Mouse (Mus musculus) monocyte, adult 5-6 weeks (primary cell): ENCODE measurements around the gene Nudt13. TPM values are rescaled to one million over a fixed set of nuclear protein-coding genes. Genes with fewer than 3 reads are reported as not detected.
A peak's percentile ranks its signal among the peaks of the same experiment; 100 is the strongest.

ENCODE experiments used
- ATAC-seq: fragments of 153-309, 156-312 bp; replicated peaks from 2 replicates; pipeline ENCODE4 v1.8.0; 2017; ENCODE audit warnings: mild to moderate bottlenecking; ENCODE audit not compliant: low TSS enrichment, insufficient number of reproducible peaks, severe bottlenecking, poor library complexity, low FRiP score
- total RNA-seq: library from RNA; stranded (forward); fragments of 200-1000, 200-491, 200-594 nt; gene quantifications from 3 replicates; pipeline ENCODE4 v1.2.3, GENCODE M21; 2017

Nudt13 gene
- total RNA-seq, 1 experiment from 2014 or later: 42.4 TPM

- ATAC-seq: no peak
Measured at GRCm38 (mm10) chr14:20328474-20328873, 34.0 kb downstream of the Nudt13 start.

- ATAC-seq: no peak
Measured at GRCm38 (mm10) chr14:20331316-20331715, 36.8 kb downstream of the Nudt13 start.

- ATAC-seq: no peak
Measured at GRCm38 (mm10) chr14:20339415-20339814, 44.9 kb downstream of the Nudt13 start.

- ATAC-seq: 0 out of 2 replicates have a peak, but pooled peaks have one; percentile 50
Measured at GRCm38 (mm10) chr14:20340149-20340548, 45.7 kb downstream of the Nudt13 start.

- no peak for ATAC-seq
Measured at GRCm38 (mm10) chr14:20340866-20341265, 46.4 kb downstream of the Nudt13 start.

DNA sequence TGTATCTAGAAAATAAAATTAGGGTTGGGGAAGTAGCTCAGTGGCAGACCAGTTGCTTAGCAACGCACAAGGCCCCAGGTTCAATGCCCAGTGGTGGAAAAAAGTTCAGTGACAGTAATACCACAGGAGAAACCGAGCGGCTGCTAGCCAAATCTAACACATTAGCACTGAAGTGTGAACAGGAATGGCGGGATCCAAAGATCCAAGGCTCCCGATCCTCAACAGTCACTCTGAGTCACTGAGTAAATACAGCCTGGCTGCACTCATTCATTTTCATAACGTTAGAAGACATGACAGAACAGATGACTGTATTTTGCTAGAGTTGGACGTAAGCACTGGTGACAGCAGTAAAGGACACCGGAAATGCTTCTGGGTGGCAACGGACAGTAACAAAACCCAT, 51.4 kb downstream of the Nudt13 start:
- no peak for ATAC-seq

DNA sequence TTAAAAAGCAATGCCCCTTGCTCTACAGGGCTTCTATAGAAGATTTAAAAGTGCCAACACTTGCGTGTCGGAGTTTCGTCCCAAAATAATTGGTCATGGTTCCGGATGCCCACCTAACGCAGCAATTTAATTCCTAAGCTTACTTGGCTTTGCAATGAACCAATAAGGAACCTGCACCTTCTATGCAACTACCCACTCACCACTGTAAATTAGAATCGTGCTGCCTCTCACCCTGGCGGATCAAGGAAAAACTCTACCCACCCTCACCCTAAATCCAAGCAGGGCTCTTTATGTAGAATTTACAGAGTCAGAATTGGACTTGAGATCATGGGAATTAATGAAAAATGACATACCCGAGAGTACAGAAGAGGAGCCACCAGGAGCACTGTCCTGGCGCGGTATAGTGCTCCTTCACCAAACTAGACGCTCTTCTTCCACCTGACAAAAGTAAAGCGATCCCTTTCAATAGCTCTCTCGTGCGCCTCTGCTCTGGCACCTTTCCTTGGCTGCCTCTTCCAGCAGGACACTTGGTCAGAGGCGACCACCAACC, 53.0 kb downstream of the Nudt13 start:
- ATAC-seq: 0 out of 2 replicates have a peak, but pooled peaks have one; percentile 8

DNA sequence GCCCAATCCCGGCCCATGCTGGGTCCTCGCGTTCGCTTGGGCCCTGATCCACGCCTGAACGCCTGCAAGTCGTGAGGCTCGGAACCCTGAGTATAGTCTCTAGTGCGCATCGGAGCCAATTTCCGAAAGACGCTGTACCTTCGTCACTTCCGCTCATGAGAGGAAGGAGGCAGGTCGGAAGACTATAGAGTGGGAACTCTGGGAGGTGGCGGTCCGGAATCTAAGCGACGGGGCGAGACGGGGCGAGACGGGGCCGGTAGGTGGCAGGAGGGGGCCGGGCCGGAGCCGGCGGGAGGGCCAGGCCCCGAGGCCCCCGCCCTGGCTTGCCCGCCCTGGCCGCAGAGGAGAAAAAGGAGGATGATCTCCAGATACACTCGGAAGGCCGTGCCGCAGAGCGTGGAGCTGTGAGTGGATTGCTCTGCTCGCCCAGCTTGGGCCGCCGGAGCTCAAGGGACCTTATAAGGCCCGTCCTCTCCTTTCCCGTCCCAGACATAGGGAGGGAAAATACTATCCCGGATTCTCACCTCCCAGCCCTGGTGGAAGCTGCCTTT, 53.6 kb downstream of the Nudt13 start, which contains the start of the genes Ecd and Fam149b:
Ecd (minus strand) TSS at position 131 of the 551 bp plus-strand sequence.
Fam149b (plus strand) TSS at position 172 of the 551 bp plus-strand sequence.
- ATAC-seq: peak; percentile 98

- ATAC-seq: peak; percentile 87
Measured at GRCm38 (mm10) chr14:20363230-20363629, 68.7 kb downstream of the Nudt13 start.

Other genes with a start within 250 kb of the Nudt13 start
- 1.8 to 5.9 TPM (median 3.9 TPM) in 3 replicates for gene Saysd1, start 156.2 kb upstream of the Nudt13 start, total RNA-seq
- gene Kcnk5, start 112.9 kb upstream of the Nudt13 start, total RNA-seq: 0.67 to 21.9 TPM (median 2.6 TPM) in 3 replicates
- gene Kcnk16, start 25.5 kb upstream of the Nudt13 start, total RNA-seq: not detected in 3 replicates
- 30.8 to 39.0 TPM (median 37.4 TPM) in 3 replicates for gene Ecd, start 53.4 kb downstream of the Nudt13 start, total RNA-seq
- gene Fam149b, start 53.5 kb downstream of the Nudt13 start, total RNA-seq: 14.5 to 42.0 TPM (median 34.5 TPM) in 3 replicates
- 58.2 to 124 TPM (median 61.8 TPM) in 3 replicates for gene Dnajc9, start 94.2 kb downstream of the Nudt13 start, total RNA-seq
- gene Mrps16, start 98.9 kb downstream of the Nudt13 start, total RNA-seq: 24.2 to 43.4 TPM (median 27.0 TPM) in 3 replicates
- gene Cfap70, start 157.5 kb downstream of the Nudt13 start, total RNA-seq: not detected in 3 replicates
- gene Anxa7, start 185.4 kb downstream of the Nudt13 start, total RNA-seq: 70.7 to 97.0 TPM (median 87.2 TPM) in 3 replicates
- gene Mss51, start 202.2 kb downstream of the Nudt13 start, total RNA-seq: 0.43 to 1.9 TPM in 2 of 3 replicates, not detected in the other